Mouse (Mus musculus) fat pad, adult 2 months (tissue): ENCODE results near the gene Hdhd5.

Experiments
- DNase-seq: peaks from one replicate; pipeline ENCODE4 v3.0.0-alpha.2; 2011; ENCODE audit warnings: low read depth, low spot score; ENCODE audit errors: extremely low read depth

Gene Hdhd5

GRCm38 (mm10) chr6:120536337-120536736 lies 5.2 kb upstream of the Hdhd5 start:
- no peak for DNase-seq

- no peak for DNase-seq
Observed at GRCm38 (mm10) chr6:120532594-120532993, 1.5 kb upstream of the Hdhd5 start.

- DNase-seq: no peak
Observed at GRCm38 (mm10) chr6:120529123-120529522, 2.0 kb downstream of the Hdhd5 start.

DNA sequence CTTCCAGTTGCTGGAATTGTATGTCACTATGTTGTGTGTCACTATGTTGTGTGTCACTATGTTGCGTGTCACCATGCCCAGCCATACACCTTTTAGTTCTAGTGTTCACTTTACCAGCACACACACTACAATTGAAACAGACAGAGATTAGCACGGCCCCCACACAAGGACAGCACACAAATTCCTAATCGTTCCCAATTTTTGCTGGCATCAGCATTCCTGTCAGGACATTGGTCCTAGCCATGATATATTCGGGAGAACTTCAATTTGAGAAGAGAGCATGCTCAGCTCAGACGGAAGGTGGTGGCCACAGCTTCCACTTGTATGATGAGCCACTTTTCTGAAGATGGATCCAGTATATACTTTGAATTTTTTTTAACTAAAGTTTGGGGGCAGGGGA lies 6.3 kb downstream of the Hdhd5 start:
- no peak for DNase-seq

GRCm38 (mm10) chr6:120519647-120520046 lies 11.5 kb downstream of the Hdhd5 start:
- DNase-seq: no peak

DNA sequence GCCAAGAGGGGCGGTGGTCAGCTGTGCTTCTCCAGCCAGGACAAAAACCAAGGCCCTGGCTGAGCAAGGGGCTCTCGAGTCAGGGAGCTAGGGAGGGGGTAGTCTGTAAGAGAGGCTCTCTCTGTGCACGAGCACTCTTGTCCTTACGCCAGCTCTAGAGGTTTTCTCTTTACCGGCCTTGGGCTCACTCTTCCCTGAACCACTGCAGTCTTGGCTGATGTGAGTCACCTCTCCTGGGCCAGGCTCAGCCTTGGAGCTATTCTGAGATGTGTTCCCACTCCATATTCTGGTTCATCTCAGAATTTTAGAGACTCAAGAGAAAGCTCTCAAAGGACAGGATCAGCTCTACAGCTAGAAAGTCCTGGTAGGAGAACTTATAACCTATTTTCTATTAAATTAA lies 13.8 kb downstream of the Hdhd5 start:
- DNase-seq: no peak

- DNase-seq: no peak
Observed at GRCm38 (mm10) chr6:120516879-120517278, 14.2 kb downstream of the Hdhd5 start.

DNA sequence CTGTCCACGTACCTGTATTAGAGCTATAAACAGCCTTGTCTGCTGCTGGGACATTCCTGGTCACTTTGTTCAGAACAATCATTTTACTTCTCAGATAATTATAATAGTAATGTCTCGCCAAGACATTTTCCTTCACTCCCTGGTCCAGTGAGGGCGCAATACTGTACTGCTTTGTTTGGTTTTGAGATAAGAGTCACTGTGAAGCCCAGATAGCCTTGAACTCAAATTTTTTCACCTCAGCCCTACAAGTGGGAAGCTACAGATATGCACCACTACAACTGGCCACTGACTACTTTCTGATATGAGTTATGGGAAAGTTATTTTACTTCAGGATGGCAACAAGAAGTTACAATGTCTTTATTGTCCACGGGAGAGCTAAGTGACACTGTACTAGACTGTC lies 14.7 kb downstream of the Hdhd5 start:
- no peak for DNase-seq

GRCm38 (mm10) chr6:120511212-120511611 lies 19.9 kb downstream of the Hdhd5 start:
- no peak for DNase-seq

- no peak for DNase-seq
Observed at GRCm38 (mm10) chr6:120510425-120510824, 20.7 kb downstream of the Hdhd5 start.

DNA sequence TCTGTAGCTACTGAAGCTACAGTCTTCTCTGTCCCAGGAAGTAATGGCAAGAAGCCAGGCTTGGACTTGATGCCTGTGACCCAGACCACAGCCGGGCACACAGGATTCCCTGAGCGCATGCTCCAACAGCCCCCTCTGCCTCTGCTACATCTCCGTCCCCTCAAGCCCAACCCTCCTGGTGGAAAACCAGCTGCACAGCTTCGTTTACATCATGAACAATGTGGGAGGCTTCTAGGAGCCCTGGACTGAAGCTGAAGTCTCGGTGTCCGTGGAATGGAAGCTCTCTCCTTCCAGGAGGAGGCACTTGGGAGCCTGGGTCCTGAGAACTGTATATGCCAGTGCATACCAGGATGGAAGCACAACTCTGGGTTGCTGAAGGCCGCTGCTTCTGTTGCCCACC lies 21.1 kb downstream of the Hdhd5 start:
- DNase-seq: no peak

DNA sequence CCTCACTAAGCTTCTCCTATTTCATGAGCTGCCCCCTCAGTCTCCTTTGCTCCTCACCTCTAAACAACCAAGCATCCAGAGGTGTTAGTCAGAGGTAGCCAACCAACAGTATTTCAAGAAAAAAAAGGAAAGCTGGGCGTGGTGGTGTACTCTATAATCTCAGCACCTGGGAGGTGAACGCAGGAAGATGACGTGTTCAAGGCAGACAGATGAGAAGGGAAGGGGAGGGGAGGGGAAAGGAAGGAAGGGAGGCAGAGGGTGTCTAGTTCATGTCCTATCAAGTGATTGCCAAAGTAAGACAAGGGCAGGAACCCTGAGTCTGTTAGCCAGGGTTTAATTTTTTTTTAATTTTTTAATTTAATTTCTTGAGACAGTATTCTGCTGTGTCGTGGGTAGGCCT lies 22.5 kb downstream of the Hdhd5 start:
- no peak for DNase-seq

DNA sequence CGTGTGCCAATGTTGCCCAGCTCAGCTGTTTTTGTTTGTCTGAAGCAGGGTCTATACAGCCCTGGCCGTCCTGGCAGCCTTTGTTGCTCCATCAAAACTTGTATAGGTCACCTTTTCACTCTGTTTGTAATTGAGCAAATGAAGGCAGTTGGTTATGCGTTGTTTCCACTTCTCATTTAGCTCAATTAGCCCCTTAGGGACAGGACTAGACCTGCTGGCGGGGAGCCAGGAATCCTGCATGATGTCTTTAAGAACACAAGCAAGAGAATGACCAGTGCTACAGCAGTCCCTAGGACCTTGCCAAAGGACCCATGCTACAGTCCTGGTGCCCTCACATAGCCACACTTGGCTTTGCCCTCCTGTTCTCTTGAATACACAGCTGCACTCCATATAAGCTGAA lies 25.6 kb downstream of the Hdhd5 start:
- DNase-seq: no peak

DNA sequence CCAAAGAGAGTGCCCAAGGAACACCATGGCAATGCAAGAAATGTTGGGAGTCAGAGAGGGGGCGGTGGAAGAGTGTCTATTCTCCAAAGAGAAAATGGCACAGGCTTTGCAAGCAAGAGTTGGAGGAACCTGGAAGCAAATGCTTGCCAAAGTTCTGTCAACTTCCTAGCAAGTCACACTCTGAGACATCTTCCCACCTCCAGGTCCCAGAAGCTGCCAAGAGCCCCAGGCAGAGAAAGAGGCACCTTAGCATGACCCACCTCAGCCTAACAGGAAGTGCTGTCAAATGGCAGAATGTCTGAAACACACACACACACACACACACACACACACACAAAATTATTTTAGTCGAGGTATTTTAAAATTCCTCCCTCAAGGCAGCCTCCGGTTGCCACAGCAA lies 27.1 kb downstream of the Hdhd5 start:
- no peak for DNase-seq

- no peak for DNase-seq
Observed at GRCm38 (mm10) chr6:120496544-120496943, 34.6 kb downstream of the Hdhd5 start.

DNA sequence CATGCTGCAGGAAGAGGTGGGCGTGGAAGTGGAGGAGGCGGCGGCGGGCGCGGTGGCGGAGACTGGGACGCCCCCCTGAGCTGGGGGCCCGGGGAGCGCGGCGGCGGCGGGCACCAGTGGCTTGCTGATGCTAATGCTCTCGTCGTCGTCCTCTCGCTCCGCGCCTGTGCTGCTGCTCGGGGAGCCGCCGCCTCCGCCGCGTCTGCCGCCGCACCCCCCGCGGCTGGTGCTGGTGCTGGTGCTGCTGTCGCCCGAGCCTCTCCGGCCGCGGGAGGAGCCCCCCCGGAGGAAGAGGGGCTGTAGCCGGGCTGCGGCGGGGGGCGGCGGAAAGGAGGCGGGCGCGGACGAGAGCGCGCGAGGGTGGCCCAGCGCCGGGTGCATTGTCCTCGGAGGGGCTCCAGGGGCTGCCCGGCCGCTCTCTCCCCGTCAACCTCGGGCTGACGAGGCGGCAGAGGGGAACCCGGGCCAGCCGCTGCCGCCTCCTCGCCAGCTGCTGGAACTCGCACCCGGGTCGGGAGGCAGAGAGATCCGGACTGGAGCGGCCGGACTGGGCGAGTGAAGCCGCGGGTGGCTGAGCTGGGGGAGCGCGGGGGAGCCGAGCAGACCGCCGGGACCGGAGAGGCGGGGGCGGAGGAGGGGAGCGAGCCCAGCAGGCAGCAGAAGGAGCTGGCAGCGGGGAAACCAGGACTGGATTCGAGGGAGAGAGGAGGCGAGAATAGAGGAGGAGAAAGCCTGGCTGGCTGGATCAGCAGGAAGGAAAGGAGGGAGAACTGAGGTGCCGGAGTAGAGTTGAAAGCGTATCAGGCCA lies 37.5 kb downstream of the Hdhd5 start, which contains the start of gene Tmem121b:
Tmem121b (minus strand) TSS at position 434 of the 808 bp plus-strand sequence.
- no peak for DNase-seq

GRCm38 (mm10) chr6:120492499-120493373 lies 38.4 kb downstream of the Hdhd5 start:
- no peak for DNase-seq

DNA sequence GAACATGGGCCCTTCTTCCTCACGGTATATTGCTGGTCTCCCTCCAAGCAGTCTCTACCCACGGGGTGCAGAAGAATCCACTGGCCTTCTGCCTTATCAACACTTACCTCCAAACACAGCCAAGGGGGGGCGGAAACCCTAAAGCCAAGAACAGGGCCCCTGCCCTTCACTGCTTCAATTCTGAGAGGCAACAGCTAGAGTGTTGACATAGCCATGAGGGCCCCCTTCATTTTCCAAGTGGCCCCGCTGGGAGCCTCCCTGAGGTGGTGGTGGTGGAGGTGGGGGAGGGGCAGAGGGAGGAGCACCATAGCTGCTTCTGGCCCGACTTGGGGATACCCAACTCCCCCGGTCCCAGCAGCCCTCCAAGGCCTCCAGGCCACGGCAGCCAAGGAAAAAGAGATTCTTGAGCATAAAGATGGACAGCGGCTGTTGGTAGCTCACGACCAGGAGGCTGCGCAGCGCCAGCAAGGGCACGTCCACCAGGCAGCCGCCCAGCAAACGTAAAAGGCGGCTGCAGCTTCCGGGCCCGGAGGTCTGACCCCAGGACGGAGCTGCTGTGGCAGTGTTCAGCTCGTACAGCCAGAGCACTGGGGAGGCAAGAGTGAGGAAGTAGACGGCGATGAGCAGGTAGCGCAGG lies 39.1 kb downstream of the Hdhd5 start:
- DNase-seq: no peak

- DNase-seq: no peak
Observed at GRCm38 (mm10) chr6:120491064-120491463, 40.1 kb downstream of the Hdhd5 start.

DNA sequence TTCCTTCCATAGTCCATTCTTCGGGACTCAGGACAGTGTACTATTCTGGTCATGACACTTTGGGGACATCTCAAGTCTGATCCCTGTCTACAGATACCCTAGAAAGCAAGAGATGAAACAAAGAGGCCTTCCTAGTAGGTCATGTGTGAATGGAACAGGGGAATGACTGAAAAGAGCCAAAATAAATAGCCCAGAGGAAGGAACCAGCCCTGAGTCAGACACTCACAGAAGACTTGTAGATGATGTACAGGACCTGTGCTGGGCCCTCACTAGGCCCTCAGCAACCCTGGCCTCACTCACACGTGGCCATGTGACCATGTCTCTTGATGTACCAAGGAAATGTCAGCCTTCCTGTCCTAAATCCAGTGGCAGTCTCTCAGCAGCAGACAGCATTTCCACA lies 41.7 kb downstream of the Hdhd5 start:
- no peak for DNase-seq

GRCm38 (mm10) chr6:120488647-120489046 lies 42.5 kb downstream of the Hdhd5 start:
- no peak for DNase-seq
